Mouse (Mus musculus): ENCODE data around the gene Zfpm1. TPM values are rescaled to one million over a fixed set of nuclear protein-coding genes. Genes with fewer than 3 reads are reported as not detected.

The Zfpm1 gene
- polyA plus RNA-seq, 1 experiment from 2014 or later: 1.1 TPM

DNA sequence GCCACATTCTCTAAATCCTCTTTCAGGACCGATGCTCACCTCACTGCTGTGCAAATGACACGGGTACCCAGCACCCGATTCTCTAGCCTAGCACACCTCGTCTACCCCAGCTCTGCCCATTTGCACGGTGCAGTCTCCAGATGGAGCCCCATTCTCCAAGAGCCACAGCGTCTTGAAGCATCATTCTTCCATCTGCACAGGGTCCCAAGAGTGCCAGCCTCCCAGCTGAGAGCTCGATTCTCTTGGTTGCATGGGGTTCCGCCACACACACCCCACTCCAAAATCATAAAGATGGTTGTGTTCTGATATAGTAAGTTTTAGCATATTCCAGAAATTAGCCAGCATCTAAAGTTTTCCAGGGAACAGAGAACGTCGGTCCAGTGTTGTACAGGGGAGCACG lies 61.4 kb downstream of the Zfpm1 start:
- H3K27ac ChIP-seq: peak overlapping the region; percentile 68
- no peak overlapping the region for H3K9ac ChIP-seq

DNA sequence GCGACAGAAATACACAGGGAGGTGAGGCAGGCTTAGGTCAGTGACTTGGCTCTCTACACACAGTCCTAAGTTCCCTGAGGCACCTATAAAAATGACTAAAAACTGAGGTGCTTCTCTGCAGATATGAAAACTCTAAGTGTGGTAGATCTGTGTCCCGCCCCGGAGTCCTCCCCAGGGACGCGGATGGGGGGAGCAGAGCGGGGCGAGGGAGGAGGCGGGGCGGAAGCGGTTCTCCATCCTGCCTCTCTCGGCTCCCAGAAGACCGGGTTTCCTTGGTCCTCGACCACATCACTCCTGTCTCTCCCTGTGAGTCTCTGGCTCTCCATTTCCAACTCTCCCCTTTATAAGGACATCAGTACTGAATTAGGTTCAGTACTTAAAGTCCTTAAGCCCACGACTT lies 61.8 kb downstream of the Zfpm1 start:
- WGBS: 0% methylated on average over 13 of the region's 14 CpGs

More for the DNA sequence above, 61.4 kb downstream of the Zfpm1 start:
- 4% methylated on average over 11 of the region's 11 CpGs for WGBS
- Histone ChIP-seq H3K4me2 (peak overlapping the region; percentile 48), H3K9me3 (no peaks in the 10 kb centered on the region), H3K4me3 (peak overlapping the region; percentile 32), H3K27me3 (peaks cover 36% of the 10 kb centered on the region), H3K36me3 (no peaks in the 10 kb centered on the region), H3K4me1 (peaks cover 36% of the 10 kb centered on the region)
- no peak for ATAC-seq (ENCODE audit: insufficient number of reproducible peaks, low FRiP score, low TSS enrichment, low read depth)

DNA sequence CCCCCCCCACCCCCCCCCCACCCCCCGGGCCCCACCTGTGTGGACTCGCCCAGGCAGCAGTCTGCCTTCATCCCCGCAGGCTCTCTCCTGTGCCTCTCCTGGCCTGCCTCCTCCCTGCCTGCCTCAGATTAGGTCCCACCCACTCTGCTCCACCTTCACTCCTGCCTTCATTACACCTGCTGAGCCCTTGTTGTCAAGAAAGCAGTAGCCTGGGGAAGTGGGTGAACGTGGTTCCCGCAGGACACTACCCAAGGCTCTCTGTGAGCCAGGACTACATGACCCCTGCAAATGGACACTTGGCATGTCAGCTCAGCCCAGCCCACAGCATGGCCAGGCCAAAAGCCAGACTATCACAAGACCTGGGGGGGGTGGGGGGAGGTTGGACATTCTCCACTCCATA lies 62.3 kb downstream of the Zfpm1 start:
- WGBS: 0% methylated on average over 2 of the region's 5 CpGs

More for the DNA sequence above, 61.8 kb downstream of the Zfpm1 start:
- no peaks in the 10 kb centered on the region for H3K36me3 ChIP-seq
- peak overlapping the region; percentile 8; the same call in 1 of the 2 replicates for H3K9ac ChIP-seq
- ATAC-seq (ENCODE audit: insufficient number of reproducible peaks, low FRiP score, low TSS enrichment, low read depth): 0 out of 2 replicates have a peak, but pooled peaks have one; percentile 15
- peak overlapping the region; percentile 32 for H3K4me3 ChIP-seq
- H3K27ac ChIP-seq: peak overlapping the region; percentile 68
- peaks cover 32% of the 10 kb centered on the region; the same call in 1 of the 2 replicates for H3K27me3 ChIP-seq
- peaks cover 36% of the 10 kb centered on the region for H3K4me1 ChIP-seq
- no peaks in the 10 kb centered on the region for H3K9me3 ChIP-seq
- H3K4me2 ChIP-seq: peak overlapping the region; percentile 48

DNA sequence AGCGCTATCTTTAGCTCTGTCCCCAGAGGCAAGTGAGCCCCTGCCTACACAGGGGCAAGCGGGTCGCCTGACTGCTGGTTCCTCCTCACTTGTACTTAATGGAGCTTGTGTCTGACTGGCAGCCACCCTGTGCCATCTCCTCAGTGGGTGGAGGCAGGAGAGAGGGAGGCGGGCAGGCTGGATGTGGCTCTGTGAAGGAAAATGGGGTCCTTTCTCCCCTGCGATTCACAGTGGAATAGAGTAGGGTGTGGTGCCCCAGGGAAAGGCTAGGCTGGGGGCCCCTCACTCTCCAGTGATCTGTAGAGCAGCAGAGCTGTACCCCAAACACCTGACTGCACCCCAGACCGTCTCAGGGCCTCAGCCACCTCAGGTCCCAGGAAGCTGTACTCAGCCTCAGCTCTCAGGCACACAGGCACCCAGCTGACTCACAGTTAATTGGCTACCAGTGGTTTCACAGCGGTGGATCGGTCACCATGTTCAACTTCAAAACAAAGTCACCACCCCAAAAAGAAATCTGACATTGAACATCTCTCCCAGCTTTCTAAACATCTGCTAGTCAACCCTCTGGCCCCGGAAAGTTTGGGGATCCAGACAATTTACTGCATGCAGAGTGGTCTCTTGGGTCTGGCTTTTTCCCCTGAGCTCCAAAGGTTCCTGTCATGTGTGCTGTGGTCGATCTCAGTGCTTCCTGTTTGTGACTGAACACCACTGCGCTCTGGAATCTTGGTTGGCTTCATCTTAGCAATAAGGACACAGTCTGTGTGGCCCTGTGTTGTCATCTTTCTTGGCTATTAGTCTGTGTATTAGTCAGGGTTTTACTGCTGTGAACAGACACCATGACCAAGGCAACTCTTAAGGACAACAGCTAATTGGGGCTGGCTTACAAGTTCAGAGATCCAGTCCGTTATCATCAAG lies 63.5 kb downstream of the Zfpm1 start:
- Histone ChIP-seq H3K4me3 (no peak overlapping the region), H3K4me2 (no peak overlapping the region), H3K9ac (no peak overlapping the region), H3K36me3 (no peaks in the 10 kb centered on the region), H3K4me1 (peaks cover 36% of the 10 kb centered on the region), H3K27me3 (peaks cover 27% of the 10 kb centered on the region; the same call in 1 of the 2 replicates), H3K9me3 (no peaks in the 10 kb centered on the region), H3K27ac (no peak overlapping the region)
- no peak for ATAC-seq (ENCODE audit: insufficient number of reproducible peaks, low FRiP score, low TSS enrichment, low read depth)
- WGBS: 53% methylated on average over 12 of the region's 12 CpGs

More for the DNA sequence above, 62.3 kb downstream of the Zfpm1 start:
- Histone ChIP-seq H3K9ac (no peak overlapping the region), H3K27me3 (peaks cover 32% of the 10 kb centered on the region; the same call in 1 of the 2 replicates), H3K4me3 (no peak overlapping the region), H3K9me3 (no peaks in the 10 kb centered on the region), H3K4me1 (peaks cover 36% of the 10 kb centered on the region), H3K36me3 (no peaks in the 10 kb centered on the region), H3K4me2 (no peak overlapping the region), H3K27ac (no peak overlapping the region)
- peak; percentile 53; the same call in 1 of the 2 replicates for ATAC-seq (ENCODE audit: insufficient number of reproducible peaks, low FRiP score, low TSS enrichment, low read depth)

DNA sequence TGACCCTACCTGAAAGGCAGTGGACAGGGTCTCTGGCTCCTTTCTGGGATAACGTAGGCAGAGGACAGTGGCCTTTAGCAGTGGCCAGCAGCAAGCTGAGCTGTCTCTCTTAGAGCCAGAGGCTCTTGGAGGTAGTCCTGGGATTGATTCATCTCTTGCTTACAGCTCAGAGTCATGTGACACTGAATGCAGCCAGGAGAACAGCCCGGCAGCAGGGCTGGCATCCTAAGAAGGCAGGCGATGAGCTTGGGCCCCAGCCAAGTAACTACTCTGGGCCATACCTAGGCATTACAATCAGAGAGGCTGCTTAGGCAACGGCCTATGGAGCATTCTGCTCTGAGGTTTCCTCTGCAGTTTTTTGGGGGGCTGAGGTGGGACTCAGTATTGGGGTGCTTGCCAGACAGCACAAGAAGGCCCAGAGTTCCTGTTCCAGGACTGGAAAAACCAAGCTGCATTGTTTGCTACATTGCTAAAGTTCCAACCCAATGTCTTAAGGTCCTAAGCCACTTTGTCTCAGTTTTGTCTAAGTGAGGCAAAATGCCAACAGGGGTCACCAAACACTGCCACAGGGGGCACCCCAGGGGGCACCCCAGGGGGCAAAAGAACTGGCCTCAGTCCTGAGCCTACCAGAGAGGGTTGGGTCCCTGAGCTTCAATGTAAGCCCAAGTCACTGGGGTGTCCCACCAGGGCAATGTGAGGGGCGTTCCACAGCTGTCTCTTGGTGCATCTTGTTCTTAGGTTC lies 66.0 kb downstream of the Zfpm1 start:
- Histone ChIP-seq H3K4me2 (no peak overlapping the region), H3K4me1 (peaks cover 25% of the 10 kb centered on the region), H3K27ac (no peak overlapping the region), H3K36me3 (no peaks in the 10 kb centered on the region), H3K9ac (no peak overlapping the region), H3K27me3 (peaks cover 17% of the 10 kb centered on the region; the same call in 1 of the 2 replicates), H3K9me3 (no peaks in the 10 kb centered on the region), H3K4me3 (no peak overlapping the region)
- no peak for ATAC-seq (ENCODE audit: insufficient number of reproducible peaks, low FRiP score, low TSS enrichment, low read depth)
- 71% methylated on average over 5 of the region's 5 CpGs for WGBS

DNA sequence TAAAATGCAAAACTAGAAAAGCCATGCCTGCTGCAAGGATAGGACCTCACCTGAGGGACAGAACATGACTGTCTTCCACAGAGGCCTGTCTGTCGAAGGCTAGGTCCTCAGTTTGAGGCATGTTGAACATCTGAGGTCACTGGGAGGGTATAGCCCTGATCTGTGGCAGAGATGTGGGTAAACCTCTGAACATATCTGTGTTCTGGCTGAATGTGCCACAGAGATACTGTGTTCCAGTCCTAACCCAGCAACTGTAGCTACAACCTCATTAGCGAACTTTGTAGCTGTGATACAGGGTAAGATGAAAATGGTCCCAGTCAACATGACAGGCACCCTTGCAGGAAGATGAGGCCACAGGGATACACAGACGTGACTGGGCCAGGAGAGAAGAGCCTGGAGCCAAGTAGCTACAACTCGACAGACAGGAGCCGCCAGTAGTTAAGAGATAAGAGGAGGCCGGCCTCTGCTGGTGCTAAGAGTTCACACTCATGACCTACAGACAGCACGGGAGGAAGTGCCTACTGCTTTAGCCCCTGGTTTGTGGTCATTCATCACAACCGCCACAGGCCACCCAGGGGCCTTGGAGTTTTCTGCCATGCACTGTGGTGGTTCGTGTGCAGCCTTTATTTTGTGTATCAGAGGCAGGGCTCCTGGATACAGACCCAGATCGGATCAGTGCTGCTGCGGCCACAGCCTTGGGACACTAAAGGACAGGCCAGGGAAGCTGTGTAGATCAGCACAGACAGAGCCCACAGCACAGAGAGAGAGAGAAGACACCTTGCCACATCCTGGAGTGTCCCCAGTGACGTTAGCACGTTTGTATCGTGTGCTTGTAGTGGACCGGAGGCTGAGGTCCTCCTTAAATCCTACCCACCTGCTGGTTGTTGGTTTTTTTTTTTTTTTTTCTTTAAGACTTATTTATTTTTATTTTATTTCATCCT lies 67.7 kb downstream of the Zfpm1 start:
- no peak overlapping the region for H3K4me3 ChIP-seq
- WGBS: 26% methylated on average over 15 of the region's 15 CpGs
- no peak overlapping the region for H3K9ac ChIP-seq
- H3K27me3 ChIP-seq: peaks cover 12% of the 10 kb centered on the region; the same call in 1 of the 2 replicates
- no peaks in the 10 kb centered on the region for H3K9me3 ChIP-seq
- H3K27ac ChIP-seq: no peak overlapping the region
- no peaks in the 10 kb centered on the region for H3K36me3 ChIP-seq
- peaks cover 10% of the 10 kb centered on the region for H3K4me1 ChIP-seq
- H3K4me2 ChIP-seq: no peak overlapping the region
- ATAC-seq (ENCODE audit: insufficient number of reproducible peaks, low FRiP score, low TSS enrichment, low read depth): no peak

DNA sequence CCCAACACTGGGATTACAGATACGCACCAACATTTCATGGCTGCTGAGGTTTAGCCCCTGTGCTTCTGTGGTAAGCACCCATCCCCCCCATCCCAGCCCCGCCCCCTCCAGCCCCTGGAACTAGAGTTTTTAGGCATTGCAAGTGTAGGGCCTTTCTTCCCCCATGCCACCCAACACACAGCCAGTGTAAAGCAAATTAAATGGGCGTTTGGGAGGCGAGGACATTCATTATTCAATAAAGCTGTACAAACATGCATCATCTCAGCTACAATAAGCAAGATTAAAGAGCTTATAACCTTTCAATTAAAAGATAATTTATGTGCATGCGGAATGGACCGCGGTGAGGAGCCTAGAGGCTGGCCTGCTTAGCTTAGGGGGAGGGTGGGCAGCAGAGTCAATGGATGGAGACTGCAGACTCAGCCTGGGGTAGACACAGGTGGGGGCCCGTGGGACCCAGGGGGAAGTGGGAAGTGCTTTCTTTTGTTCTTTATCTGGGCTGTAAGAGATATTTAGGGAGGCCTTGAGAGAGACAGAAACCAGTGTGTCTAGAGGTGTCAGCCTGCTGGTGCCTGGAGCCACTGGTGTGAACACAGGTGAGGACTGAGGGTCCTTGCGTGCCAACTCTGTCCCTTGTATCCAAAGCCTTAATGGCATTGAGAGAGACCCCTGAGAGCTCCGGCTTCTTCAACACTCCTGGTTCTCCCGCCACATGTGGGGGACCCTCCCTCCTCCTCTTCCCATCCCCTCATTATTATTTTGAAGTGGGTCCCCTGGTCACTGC lies 68.6 kb downstream of the Zfpm1 start:
- ATAC-seq (ENCODE audit: insufficient number of reproducible peaks, low FRiP score, low TSS enrichment, low read depth): no peak
- Histone ChIP-seq H3K36me3 (no peaks in the 10 kb centered on the region), H3K9me3 (no peaks in the 10 kb centered on the region), H3K9ac (no peak overlapping the region), H3K4me3 (no peak overlapping the region), H3K27me3 (0 out of 2 replicates have a peak, but pooled peaks cover 8% of the 10 kb centered on the region), H3K4me1 (peaks cover 5% of the 10 kb centered on the region; the same call in 1 of the 2 replicates), H3K27ac (no peak overlapping the region), H3K4me2 (no peak overlapping the region)
- WGBS: 37% methylated on average over 11 of the region's 11 CpGs

DNA sequence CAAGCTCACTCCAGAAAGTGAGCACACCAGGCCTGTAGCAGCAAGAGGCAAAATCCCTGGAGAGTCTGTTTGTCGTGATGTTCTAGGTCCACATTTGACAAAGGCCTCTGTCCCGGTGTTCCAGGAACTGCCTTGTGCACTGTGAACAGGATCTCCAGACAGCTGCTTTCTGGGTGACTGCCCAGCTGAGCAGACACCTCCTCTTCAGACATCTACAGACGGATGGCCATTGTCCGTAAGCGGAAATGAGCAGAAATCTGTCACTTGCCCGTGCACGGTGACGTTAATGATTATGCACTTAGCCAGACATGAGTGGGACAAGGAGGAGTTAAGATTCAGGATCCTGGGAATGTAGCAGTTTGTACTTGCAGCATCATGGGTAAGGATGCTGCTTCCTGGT lies 72.2 kb downstream of the Zfpm1 start:
- Histone ChIP-seq H3K4me1 (peaks cover 10% of the 10 kb centered on the region; the same call in 1 of the 2 replicates), H3K9me3 (no peaks in the 10 kb centered on the region), H3K9ac (no peak overlapping the region), H3K4me2 (no peak overlapping the region), H3K27ac (peak overlapping the region; percentile 63), H3K27me3 (peaks cover 28% of the 10 kb centered on the region; the same call in 1 of the 2 replicates), H3K36me3 (no peaks in the 10 kb centered on the region), H3K4me3 (no peak overlapping the region)
- WGBS: 87% methylated on average over 8 of the region's 8 CpGs
- no peak for ATAC-seq (ENCODE audit: insufficient number of reproducible peaks, low FRiP score, low TSS enrichment, low read depth)

DNA sequence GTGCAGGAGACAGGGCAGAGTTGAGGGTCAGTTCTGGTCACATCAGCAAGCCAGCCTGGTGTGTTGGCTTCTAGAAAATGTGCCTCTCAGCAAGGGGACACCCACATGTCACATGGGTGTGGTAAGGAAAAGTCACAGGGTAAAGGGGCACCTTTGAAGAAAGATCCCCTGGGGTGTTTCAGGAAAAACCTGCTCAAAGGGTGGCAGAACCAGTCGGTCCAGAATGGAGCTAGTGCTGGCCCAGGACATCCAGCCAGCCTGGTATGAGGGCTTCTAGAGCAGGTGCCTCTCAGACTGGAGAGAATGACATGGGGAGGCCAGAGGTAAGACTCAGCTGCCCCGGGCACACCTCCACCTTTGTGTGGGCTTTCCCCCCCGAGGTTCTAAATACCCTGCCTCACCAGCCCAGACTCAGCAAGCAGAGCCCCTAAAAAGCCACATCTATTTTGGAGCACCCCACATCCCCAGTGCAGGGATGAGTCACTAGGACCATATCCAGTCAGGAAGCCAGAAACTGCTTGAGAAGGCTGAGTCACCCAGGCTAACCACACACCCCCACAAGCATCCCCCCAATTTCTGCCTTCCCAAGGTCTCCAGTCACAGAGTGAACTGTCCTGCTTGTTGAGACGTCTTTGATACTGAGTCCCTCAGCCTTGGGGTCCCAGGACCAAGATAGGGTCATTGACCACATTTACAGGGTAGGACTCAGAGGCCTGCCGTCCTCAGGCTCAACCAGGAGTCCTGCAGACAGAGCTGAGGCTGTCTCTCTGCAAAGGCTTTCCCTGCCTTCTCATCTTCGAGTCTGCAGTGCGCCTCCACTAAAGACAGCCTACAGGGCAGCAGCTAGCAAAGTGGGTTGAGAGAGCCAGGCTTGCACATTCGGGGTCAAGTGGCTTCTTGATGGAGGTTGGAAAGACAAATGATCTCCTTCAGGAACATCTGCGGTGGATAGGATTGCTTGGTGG lies 74.0 kb downstream of the Zfpm1 start:
- H3K9ac ChIP-seq: no peak overlapping the region
- no peaks in the 10 kb centered on the region for H3K36me3 ChIP-seq
- WGBS: 63% methylated on average over 9 of the region's 9 CpGs
- peaks cover 28% of the 10 kb centered on the region; the same call in 1 of the 2 replicates for H3K27me3 ChIP-seq
- no peaks in the 10 kb centered on the region for H3K9me3 ChIP-seq
- H3K4me3 ChIP-seq: no peak overlapping the region
- ATAC-seq (ENCODE audit: insufficient number of reproducible peaks, low FRiP score, low TSS enrichment, low read depth): no peak
- no peak overlapping the region for H3K27ac ChIP-seq
- peaks cover 7% of the 10 kb centered on the region; the same call in 1 of the 2 replicates for H3K4me1 ChIP-seq
- no peak overlapping the region for H3K4me2 ChIP-seq

DNA sequence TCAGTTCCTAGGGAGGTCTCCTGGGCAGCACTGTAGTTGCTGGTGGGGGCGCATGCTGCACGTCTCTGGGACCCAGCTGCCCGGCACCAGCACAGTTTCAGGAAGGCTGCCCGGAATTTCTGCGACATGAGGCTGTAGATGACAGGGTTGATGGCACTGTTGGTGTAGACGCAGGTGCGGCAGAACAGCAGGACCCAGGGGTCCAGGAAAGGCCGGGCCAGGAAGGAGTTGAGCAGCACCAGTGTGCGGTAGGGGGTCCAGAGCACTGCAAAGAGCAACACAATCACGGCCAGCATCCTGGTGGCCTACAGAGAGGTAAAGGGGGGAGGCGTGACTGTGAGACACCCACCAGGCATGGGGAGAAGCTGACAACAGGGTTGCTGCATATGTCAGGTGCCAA lies 75.3 kb downstream of the Zfpm1 start:
- Histone ChIP-seq H3K9me3 (no peaks in the 10 kb centered on the region), H3K9ac (no peak overlapping the region), H3K4me1 (peaks cover 14% of the 10 kb centered on the region), H3K4me2 (no peak overlapping the region), H3K27ac (no peak overlapping the region), H3K36me3 (no peaks in the 10 kb centered on the region), H3K4me3 (no peak overlapping the region), H3K27me3 (peaks cover 25% of the 10 kb centered on the region; the same call in 1 of the 2 replicates)
- 56% methylated on average over 11 of the region's 11 CpGs for WGBS
- ATAC-seq (ENCODE audit: insufficient number of reproducible peaks, low FRiP score, low TSS enrichment, low read depth): no peak

Data from limb, embryonic 15.5 days (tissue).